Mouse (Mus musculus): Measurements from ENCODE around the gene Tuba1a. TPM values are rescaled to one million over a fixed set of nuclear protein-coding genes. Genes with fewer than 3 reads are reported as not detected.

The Tuba1a gene
- polyA plus RNA-seq, 2 experiments = 44.7 to 69.0 TPM

- Histone ChIP-seq H3K27ac (peak overlapping the region; percentile 72), H3K9ac (replicated peaks) (peak overlapping the region; percentile 69), H3K4me2 (ENCODE audit: low read depth) (peak overlapping the region; percentile 71), H3K9me3 (ENCODE audit: control insufficient read depth, low read length) (no peaks in the 10 kb centered on the region), H3K27me3 (ENCODE audit: control insufficient read depth, insufficient read depth, low read length) (no peaks in the 10 kb centered on the region), H3K36me3 (replicated peaks; ENCODE audit: control insufficient read depth, insufficient read depth, low read depth) (no peaks in the 10 kb centered on the region), H3K4me3 (ENCODE audit: insufficient read depth in 1 of 2, low read depth in 2 of 2, low read length in 2 of 2) (peak overlapping the region; percentile 47 to 70), H3K4me1 (replicated peaks; ENCODE audit: control insufficient read depth in 2 of 2, insufficient read depth in 2 of 2, low read length in 1 of 2) (peaks cover 5 to 25% of the 10 kb centered on the region in 2 experiments)
- peak; percentile 99 for TF ChIP-seq CTCF (IDR thresholded peaks at IDR 0.05; ENCODE audit: low read depth)
- TF ChIP-seq EP300 (IDR thresholded peaks at IDR 0.05; ENCODE audit: low read depth) = no peak
- 4% methylated on average over 35 of the region's 35 CpGs for WGBS (ENCODE audit: insufficient replicate concordance)
- peak; percentile 77 to 83 (median 81) for DNase-seq (ENCODE audit: low read depth in 3 of 3, low spot score in 3 of 3)
- ATAC-seq (ENCODE audit: insufficient read depth) = peak; percentile 92
These were observed 39.7 kb upstream of the Tuba1a start for GRCm38 (mm10) chr15:98993093-98993793.

DNA sequence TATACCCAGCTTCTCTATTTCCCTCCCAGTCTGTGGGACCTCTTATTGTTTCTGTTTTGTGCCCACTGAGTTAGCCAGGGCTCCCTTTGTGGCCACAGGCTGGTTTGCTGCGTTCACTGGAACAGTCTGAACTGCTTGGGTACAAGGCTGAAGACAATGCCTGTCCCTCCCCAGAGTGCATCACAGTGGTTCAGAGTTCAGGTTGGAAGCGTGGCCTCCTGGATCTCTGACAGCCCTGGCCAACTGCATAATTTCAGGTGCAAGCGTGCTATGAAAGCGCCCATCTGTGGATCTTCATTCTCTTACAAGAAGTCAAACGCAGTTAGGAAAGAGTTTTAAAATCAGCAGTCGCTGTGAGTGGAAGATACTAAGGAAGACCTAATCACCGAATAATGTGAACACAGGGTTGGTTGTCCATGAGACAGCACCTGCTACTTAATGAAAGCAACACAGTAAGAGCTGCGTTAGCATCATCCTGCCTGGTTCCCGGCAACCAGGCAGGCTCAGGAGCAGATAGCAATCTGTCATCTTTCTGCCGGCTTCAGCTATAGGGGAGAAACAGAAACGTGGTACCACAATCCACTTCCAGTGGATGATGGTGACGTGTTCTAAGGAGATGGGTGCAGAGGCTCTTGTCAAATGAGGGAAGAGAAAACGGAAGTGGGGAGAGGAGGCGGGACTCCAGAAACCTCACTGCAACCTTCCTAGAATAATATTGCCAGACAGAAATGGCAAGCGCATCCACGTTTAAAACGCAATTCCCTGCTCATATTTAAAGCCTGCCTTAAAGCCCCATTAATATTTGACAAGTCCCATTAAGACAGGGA is 38.8 kb upstream of the Tuba1a start:
- no peaks in the 10 kb centered on the region for H3K9me3 ChIP-seq (ENCODE audit: control insufficient read depth, low read length)
- H3K4me2 ChIP-seq (ENCODE audit: low read depth) = peak overlapping the region; percentile 71
- no peak for TF ChIP-seq CTCF (IDR thresholded peaks at IDR 0.05; ENCODE audit: low read depth)
- no peak for TF ChIP-seq EP300 (IDR thresholded peaks at IDR 0.05; ENCODE audit: low read depth)
- no peak overlapping the region for H3K27ac ChIP-seq
- WGBS (ENCODE audit: insufficient replicate concordance) = 26% methylated on average over 17 of the region's 17 CpGs
- no peaks in the 10 kb centered on the region for H3K36me3 ChIP-seq (replicated peaks; ENCODE audit: control insufficient read depth, insufficient read depth, low read depth)
- ATAC-seq (ENCODE audit: insufficient read depth) = peak; percentile 55; the same call in 1 of the 2 replicates
- peak in 1 of 3 experiments; percentile 52 for DNase-seq (ENCODE audit: low read depth in 3 of 3, low spot score in 3 of 3)
- H3K27me3 ChIP-seq (ENCODE audit: control insufficient read depth, insufficient read depth, low read length) = no peaks in the 10 kb centered on the region
- H3K4me3 ChIP-seq (ENCODE audit: insufficient read depth in 1 of 2, low read depth in 2 of 2, low read length in 2 of 2) = peak overlapping the region; percentile 36 to 47
- H3K9ac ChIP-seq (replicated peaks) = peak overlapping the region; percentile 58
- H3K4me1 ChIP-seq (replicated peaks; ENCODE audit: control insufficient read depth in 2 of 2, insufficient read depth in 2 of 2, low read length in 1 of 2) = peaks cover 0 to 18% of the 10 kb centered on the region in 2 experiments

DNA sequence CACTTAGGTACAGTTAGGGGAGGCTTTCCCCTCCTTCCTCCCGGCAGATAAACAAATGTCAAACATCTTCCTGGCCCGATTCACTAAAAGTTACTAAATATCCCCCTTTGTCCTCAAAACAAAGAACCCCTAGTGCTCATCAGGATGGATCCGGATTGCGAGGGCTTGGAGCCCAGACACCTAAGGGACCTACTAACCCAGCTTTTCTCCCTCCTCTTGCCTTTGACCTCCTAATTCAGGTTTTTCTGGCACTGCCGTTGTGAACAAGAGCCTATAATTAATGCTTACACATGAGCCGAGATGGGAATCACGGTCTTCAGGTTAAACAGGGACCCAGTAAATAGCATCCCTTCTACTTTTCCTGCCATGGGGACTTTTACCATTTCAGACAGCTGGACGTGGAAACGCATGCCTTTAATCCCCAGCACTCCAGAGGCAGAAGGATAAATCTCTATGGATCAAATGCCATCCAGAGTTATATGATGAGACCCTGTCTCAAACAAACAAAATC is 38.1 kb upstream of the Tuba1a start:
- no peaks in the 10 kb centered on the region for H3K27me3 ChIP-seq (ENCODE audit: control insufficient read depth, insufficient read depth, low read length)
- peaks cover 0 to 18% of the 10 kb centered on the region in 2 experiments for H3K4me1 ChIP-seq (replicated peaks; ENCODE audit: control insufficient read depth in 2 of 2, insufficient read depth in 2 of 2, low read length in 1 of 2)
- no peak overlapping the region for H3K9ac ChIP-seq (replicated peaks)
- H3K27ac ChIP-seq = no peak overlapping the region
- H3K36me3 ChIP-seq (replicated peaks; ENCODE audit: control insufficient read depth, insufficient read depth, low read depth) = no peaks in the 10 kb centered on the region
- TF ChIP-seq EP300 (IDR thresholded peaks at IDR 0.05; ENCODE audit: low read depth) (no peak), CTCF (IDR thresholded peaks at IDR 0.05; ENCODE audit: low read depth) (no peak)
- no peak for DNase-seq (ENCODE audit: low read depth in 3 of 3, low spot score in 3 of 3)
- H3K9me3 ChIP-seq (ENCODE audit: control insufficient read depth, low read length) = no peaks in the 10 kb centered on the region
- H3K4me2 ChIP-seq (ENCODE audit: low read depth) = no peak overlapping the region
- no peak overlapping the region for H3K4me3 ChIP-seq (ENCODE audit: insufficient read depth in 1 of 2, low read depth in 2 of 2, low read length in 2 of 2)
- WGBS (ENCODE audit: insufficient replicate concordance) = 62% methylated on average over 9 of the region's 9 CpGs
- ATAC-seq (ENCODE audit: insufficient read depth) = no peak

- no peak overlapping the region for H3K9ac ChIP-seq (replicated peaks)
- H3K27me3 ChIP-seq (ENCODE audit: control insufficient read depth, insufficient read depth, low read length) = no peaks in the 10 kb centered on the region
- no peaks in the 10 kb centered on the region for H3K36me3 ChIP-seq (replicated peaks; ENCODE audit: control insufficient read depth, insufficient read depth, low read depth)
- WGBS (ENCODE audit: insufficient replicate concordance) = 54% methylated on average over 15 of the region's 15 CpGs
- DNase-seq (ENCODE audit: low read depth in 3 of 3, low spot score in 3 of 3) (no peak), ATAC-seq (ENCODE audit: insufficient read depth) (no peak)
- TF ChIP-seq CTCF (IDR thresholded peaks at IDR 0.05; ENCODE audit: low read depth) (no peak), EP300 (IDR thresholded peaks at IDR 0.05; ENCODE audit: low read depth) (no peak)
- H3K4me3 ChIP-seq (ENCODE audit: insufficient read depth in 1 of 2, low read depth in 2 of 2, low read length in 2 of 2) = no peak overlapping the region
- no peaks in the 10 kb centered on the region for H3K9me3 ChIP-seq (ENCODE audit: control insufficient read depth, low read length)
- peaks cover 0 to 19% of the 10 kb centered on the region in 2 experiments for H3K4me1 ChIP-seq (replicated peaks; ENCODE audit: control insufficient read depth in 2 of 2, insufficient read depth in 2 of 2, low read length in 1 of 2)
- no peak overlapping the region for H3K27ac ChIP-seq
- H3K4me2 ChIP-seq (ENCODE audit: low read depth) = no peak overlapping the region
These were observed 37.4 kb upstream of the Tuba1a start for GRCm38 (mm10) chr15:98990669-98991539.
